Mouse (Mus musculus): ENCODE results near the gene Ptprn2.
"Not testable (repeated sequence)": the region's sequence is repeated elsewhere in the genome, so short reads cannot be mapped to it uniquely, and the experiment has no call there.

Gene Ptprn2

DNA sequence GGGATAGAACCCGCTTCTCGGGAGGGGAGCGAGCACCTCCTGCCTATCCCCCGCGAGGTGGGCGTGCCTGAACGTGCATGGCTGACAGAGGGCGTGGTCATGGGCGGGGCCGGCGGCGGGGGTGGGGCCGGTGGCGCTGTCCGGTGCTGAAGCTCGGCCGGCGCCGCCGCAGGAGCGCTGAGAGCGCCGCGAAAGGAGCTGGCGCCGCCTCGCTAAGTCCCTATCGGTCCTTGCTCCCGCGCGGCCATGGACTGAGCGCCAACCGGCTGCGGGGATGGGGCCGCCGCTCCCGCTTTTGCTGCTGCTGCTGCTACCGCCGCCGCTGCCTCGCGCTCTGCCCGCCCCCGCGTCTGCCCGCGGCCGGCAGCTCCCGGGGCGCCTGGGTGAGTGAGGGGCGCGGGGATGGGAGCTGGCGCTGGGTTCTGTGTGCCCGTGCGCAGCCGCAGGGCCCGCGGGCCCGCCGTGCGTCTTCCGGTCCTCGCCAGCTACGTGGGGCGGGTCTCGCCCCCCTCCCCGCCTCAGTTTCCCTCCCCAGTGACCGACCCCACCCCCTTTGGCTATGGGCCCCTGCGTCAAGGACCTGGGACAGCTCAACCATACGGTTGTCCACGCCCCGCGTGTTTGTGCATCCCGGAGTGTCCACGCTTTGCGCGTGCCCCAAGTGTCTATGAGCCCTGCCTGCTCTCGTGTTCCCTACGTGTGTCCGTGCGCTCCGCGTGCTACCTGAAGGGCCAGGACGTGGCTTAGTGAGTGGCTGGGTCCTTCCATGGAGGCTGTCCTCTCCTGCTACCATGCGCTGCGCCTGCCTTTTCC, at the start of gene Ptprn2:
Ptprn2 (plus strand) TSS at position 130 of the 813 bp plus-strand sequence.
- peak; percentile 46 to 77 for DNase-seq (ENCODE audit: low spot score in 2 of 2)

DNA sequence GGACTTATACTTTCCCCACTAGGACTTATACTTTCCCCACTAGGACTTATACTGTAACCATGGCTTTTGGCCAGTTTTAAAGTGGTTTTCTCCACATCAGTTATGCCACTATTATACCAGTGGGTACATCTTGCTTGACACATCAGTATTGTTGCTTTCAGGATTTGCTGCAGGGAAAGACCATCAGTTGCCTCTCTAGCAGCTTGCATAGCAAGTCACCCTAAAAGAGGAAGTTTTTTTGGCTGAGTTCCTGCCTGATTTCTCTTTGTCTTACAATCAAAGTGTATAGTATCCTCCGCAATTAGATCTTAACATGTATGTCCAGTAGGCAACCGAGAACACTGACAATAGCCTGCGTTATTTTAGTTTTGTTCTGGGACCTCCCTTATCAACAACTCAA, 49.4 kb upstream of the Ptprn2 start:
- no peak for DNase-seq (ENCODE audit: low spot score in 2 of 2)

GRCm38 (mm10) chr12:116438591-116438990, 46.9 kb upstream of the Ptprn2 start:
- no peak for DNase-seq (ENCODE audit: low spot score in 2 of 2)

DNA sequence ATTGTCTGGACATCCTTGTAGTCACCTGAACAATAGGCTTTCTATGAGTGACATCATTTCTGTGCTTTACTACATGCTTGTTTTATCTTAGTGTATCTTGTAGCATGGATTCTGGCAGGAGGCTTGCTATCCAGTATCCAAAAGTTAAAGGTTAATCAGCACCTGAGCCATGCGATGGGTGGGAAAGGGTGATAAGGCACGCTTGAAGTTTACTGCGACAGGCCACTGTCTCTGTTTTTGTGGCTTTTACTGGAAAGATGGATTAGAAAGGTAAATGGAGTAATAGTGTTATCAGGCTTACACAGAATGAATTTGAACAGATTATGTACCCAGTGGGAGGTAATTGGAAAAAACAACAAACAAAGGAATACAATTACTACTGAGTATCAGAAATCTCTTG, 43.3 kb upstream of the Ptprn2 start:
- DNase-seq (ENCODE audit: low spot score in 2 of 2): no peak

DNA sequence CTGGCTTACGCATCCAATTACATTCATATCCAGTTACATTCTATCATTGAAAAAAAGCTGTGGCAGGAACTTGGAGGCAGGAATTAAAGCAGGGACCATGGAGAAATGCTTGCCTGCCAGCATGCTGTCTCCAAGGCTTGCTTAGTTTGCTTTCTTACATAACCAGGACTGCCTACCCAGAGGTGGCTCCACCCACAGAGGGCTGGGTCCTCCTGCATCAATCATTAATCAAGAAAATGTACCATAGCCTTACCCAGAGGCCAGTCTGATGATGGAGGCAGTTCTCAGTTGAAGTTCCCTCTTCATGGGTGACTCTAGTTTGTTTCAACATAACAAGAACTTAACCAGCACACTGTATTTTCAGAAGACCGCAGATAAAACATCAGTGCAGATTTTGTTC, 36.0 kb upstream of the Ptprn2 start:
- no peak for DNase-seq (ENCODE audit: low spot score in 2 of 2)

GRCm38 (mm10) chr12:116460379-116461065, 25.0 kb upstream of the Ptprn2 start:
- DNase-seq (ENCODE audit: low spot score in 2 of 2): no peak

GRCm38 (mm10) chr12:116467030-116467429, 18.5 kb upstream of the Ptprn2 start:
- DNase-seq (ENCODE audit: low spot score in 2 of 2): no peak

GRCm38 (mm10) chr12:116468348-116468747, 17.2 kb upstream of the Ptprn2 start:
- DNase-seq (ENCODE audit: low spot score in 2 of 2): no peak

- DNase-seq (ENCODE audit: low spot score in 2 of 2): no peak
Measured at GRCm38 (mm10) chr12:116469096-116469495, 16.4 kb upstream of the Ptprn2 start.

DNA sequence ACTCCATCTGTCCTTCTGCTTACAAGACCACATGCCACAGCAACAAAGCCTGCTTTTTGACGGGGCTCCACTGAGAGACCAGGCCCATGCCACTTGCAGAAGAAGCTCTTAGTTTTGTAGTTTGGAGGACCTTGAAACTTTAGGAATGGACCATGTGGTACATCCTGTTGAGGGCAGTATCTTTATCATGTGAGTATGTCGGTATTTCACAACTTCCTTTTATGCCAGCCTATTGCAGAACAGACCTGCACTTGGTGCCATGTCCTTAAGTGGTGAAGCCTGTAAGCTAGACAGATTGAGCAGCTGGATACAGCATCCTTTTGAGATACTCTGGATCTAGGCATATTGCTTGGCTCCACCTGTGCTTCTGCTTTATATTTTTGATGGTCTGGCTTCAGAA, 12.3 kb upstream of the Ptprn2 start:
- DNase-seq (ENCODE audit: low spot score in 2 of 2): no peak

DNA sequence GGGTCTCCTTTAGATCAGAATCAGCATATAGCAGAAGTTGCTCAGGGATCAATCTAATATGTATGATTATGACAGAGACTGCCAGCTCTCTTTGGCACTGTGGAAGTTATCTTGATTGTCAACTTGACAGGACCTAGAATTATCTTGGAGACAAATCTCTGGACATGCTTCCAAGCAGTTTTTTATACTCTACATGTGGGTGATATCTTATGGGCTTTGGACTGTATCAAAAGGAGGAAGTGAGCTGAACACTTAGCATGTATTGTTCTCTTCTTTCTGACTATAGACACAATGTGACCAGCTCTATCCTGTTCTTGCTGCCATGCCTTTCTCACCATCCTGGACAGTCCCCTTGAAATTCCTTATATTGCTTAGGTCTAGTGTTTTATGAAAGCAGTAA, 11.8 kb upstream of the Ptprn2 start:
- DNase-seq (ENCODE audit: low spot score in 2 of 2): no peak

DNA sequence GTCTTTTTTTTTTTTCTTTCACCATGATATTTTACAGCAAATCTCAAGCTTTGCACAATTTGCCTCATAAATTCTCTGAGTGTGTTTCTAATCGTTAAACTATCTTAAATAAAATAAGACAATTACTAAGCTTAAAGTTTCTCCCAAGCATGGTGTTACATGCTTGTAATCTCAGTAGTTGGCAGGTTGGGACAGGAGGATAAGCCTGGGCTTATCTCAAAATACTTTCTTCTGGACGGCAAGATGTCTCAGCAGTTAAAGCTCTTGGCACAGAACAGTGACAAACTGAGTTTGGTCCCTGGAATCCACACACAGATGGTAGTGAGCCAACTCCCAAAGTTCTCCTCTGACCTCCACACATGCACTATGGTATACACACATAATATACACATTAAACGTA, 10.8 kb upstream of the Ptprn2 start:
- no peak for DNase-seq (ENCODE audit: low spot score in 2 of 2)

- DNase-seq (ENCODE audit: low spot score in 2 of 2): no peak
Measured at GRCm38 (mm10) chr12:116478771-116479170, 6.7 kb upstream of the Ptprn2 start.

GRCm38 (mm10) chr12:116481921-116482320, 3.6 kb upstream of the Ptprn2 start:
- DNase-seq (ENCODE audit: low spot score in 2 of 2): no peak

- DNase-seq (ENCODE audit: low spot score in 2 of 2): no peak
Measured at GRCm38 (mm10) chr12:116483581-116483980, 1.9 kb upstream of the Ptprn2 start.

- no peak for DNase-seq (ENCODE audit: low spot score in 2 of 2)
Measured at GRCm38 (mm10) chr12:116484991-116485390, 529 bp upstream of the Ptprn2 start.

DNA sequence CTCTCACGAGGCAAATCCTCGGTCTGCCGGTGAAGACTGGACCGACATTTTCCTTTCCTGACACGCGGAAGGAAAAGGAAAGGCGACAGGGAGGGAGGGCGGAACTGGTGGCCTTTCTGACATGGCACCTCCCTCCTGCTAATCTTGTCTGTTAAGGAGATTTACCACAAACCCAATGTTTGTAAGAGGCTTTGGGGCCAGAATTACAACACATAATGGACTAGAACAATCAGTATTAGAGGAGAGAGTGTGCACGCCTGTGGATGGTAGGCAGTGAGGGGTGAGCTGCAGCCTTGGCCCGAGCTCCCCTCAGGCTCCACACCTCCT, 847 bp downstream of the Ptprn2 start:
- no peak for DNase-seq (ENCODE audit: low spot score in 2 of 2)

- DNase-seq (ENCODE audit: low spot score in 2 of 2): no peak
Measured at GRCm38 (mm10) chr12:116488836-116489235, 3.3 kb downstream of the Ptprn2 start.

- no peak for DNase-seq (ENCODE audit: low spot score in 2 of 2)
Measured at GRCm38 (mm10) chr12:116490575-116491356, 5.2 kb downstream of the Ptprn2 start.

DNA sequence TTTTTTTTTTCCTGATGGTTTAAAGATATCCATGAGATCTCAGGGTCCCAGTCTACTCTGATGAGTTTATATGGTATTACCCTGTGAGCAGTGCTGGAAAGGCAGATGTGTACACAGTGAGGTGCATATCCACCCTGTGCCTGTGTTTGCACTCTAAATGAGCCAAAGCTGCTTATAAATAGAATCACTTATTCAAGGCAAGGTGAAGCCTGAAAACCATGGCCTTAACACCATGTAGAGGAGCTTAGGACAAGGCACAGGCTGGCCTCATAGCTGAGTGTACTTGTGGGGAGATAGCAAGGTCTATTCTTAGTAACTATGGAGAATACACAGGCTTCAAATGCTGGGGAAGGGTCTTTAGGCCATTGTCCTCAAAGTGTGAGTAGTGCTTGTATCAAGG, 13.1 kb downstream of the Ptprn2 start:
- no peak for DNase-seq (ENCODE audit: low spot score in 2 of 2)

DNA sequence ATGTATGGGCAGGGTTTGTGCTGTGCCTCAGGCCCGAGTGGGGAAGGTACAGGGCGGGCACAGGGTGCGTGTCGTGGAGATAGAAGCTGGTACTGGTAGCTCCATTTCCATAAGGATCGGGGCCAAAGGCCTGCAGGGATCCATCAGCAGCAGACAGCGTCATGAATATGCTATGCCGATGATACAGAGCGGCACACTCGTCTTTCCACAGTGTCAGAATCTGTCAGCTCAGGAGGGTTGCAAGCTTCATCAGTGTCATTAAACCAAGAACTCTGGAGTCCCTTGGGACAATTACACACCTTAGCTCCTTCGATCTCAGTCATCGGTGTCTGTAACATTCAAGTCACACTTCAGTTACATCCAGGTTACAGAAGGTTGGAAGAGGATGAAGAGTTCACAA, 15.1 kb downstream of the Ptprn2 start:
- DNase-seq (ENCODE audit: low spot score in 2 of 2): no peak

- no peak for DNase-seq (ENCODE audit: low spot score in 2 of 2)
Measured at GRCm38 (mm10) chr12:116512482-116512881, 27.0 kb downstream of the Ptprn2 start.

GRCm38 (mm10) chr12:116513788-116514187, 28.3 kb downstream of the Ptprn2 start:
- DNase-seq (ENCODE audit: low spot score in 2 of 2): not testable (repeated sequence)
